ENCODE assay signal across 8 mouse cellular contexts in genomic region chr12:84773476-84773875, GRCm38 (mm10). TPM values are rescaled to one million over a fixed set of nuclear protein-coding genes. Genes with fewer than 3 reads are reported as not detected.
DNase-seq lines count a peak whose midpoint lies in the region; ATAC-seq and TF ChIP-seq lines count a peak whose summit lies in the region.

No protein-coding gene starts in this region.

- no peaks in the 10 kb centered on the region for H3K27me3 ChIP-seq in cerebellum, adult 2 months (ENCODE audit: control insufficient read depth, insufficient read depth, low read length)
- no peaks in the 10 kb centered on the region for H3K27me3 ChIP-seq in hindbrain, embryonic 16.5 days (replicated peaks; ENCODE audit: control insufficient read depth, insufficient read depth, low read length)
- H3K27me3 ChIP-seq in midbrain, embryonic 13.5 days = no peaks in the 10 kb centered on the region

- H3K4me3 ChIP-seq in cerebellum, adult 2 months (replicated peaks; ENCODE audit: insufficient read depth, low read depth, low read length) = peak overlapping the region; percentile 94
- peak overlapping the region; percentile 76 for H3K4me3 ChIP-seq in hindbrain, embryonic 16.5 days (ENCODE audit: low read length)
- peak overlapping the region; percentile 69 for H3K4me3 ChIP-seq in midbrain, embryonic 13.5 days (replicated peaks)

- no peak for TF ChIP-seq CTCF in cerebellum, adult 2 months (IDR thresholded peaks at IDR 0.05; ENCODE audit: borderline replicate concordance, insufficient read depth, low read depth, low read length)

- no peaks in the 10 kb centered on the region for H3K36me3 ChIP-seq in hindbrain, embryonic 16.5 days (ENCODE audit: control insufficient read depth, insufficient read depth, low read length)
- peaks cover 5% of the 10 kb centered on the region for H3K36me3 ChIP-seq in midbrain, embryonic 13.5 days

- H3K27ac ChIP-seq in cerebellum, adult 2 months (ENCODE audit: insufficient read depth, low read length) = peak overlapping the region; percentile 54
- H3K27ac ChIP-seq in hindbrain, embryonic 16.5 days (ENCODE audit: low read depth, low read length) = peak overlapping the region; percentile 87
- H3K27ac ChIP-seq in midbrain, embryonic 13.5 days = peak overlapping the region; percentile 35; the same call in 1 of the 2 replicates

- no peak for TF ChIP-seq POLR2A in cerebellum, adult 2 months (IDR thresholded peaks at IDR 0.05; ENCODE audit: borderline replicate concordance, insufficient read depth, low read length)

- H3K4me2 ChIP-seq in hindbrain, embryonic 16.5 days (ENCODE audit: low read length) = peak overlapping the region; percentile 82
- H3K4me2 ChIP-seq in midbrain, embryonic 13.5 days (replicated peaks) = peak overlapping the region; percentile 67

- no peaks in the 10 kb centered on the region for H3K4me1 ChIP-seq in cerebellum, adult 2 months (ENCODE audit: control insufficient read depth, insufficient read depth, low read length)
- H3K4me1 ChIP-seq in hindbrain, embryonic 16.5 days (ENCODE audit: control insufficient read depth, insufficient read depth, low read depth, low read length) = peaks cover 21% of the 10 kb centered on the region
- peaks cover 45% of the 10 kb centered on the region for H3K4me1 ChIP-seq in midbrain, embryonic 13.5 days (replicated peaks)

- 1% methylated on average over 20 of the region's 20 CpGs for WGBS in cerebellum, adult 2 months
- WGBS in hindbrain, embryonic 16.5 days = under 1% methylated on average over 20 of the region's 20 CpGs
- WGBS in midbrain, embryonic 13.5 days = 1% methylated on average over 20 of the region's 20 CpGs

- no peaks in the 10 kb centered on the region for H3K9me3 ChIP-seq in hindbrain, embryonic 16.5 days (ENCODE audit: control insufficient read depth, low read length)
- H3K9me3 ChIP-seq in midbrain, embryonic 13.5 days = no peaks in the 10 kb centered on the region

- no peak for ATAC-seq in hindbrain, embryonic 16.5 days
- no peak for ATAC-seq in midbrain, embryonic 13.5 days

- peak overlapping the region; percentile 86 for H3K9ac ChIP-seq in hindbrain, embryonic 16.5 days (ENCODE audit: low read depth, low read length)
- peak overlapping the region; percentile 85 for H3K9ac ChIP-seq in midbrain, embryonic 13.5 days (replicated peaks)

- DNase-seq in cerebellum, adult 2 months = no peak
- no peak for DNase-seq in cerebellum, adult 11 months
- DNase-seq in right cerebral cortex, adult 18-20 months = peak; percentile 20
- DNase-seq in right cerebral cortex, postnatal 14 days = no peak
- no peak for DNase-seq in natural killer cell, adult 2 months (ENCODE audit: low spot score in 2 of 2)
- DNase-seq in frontal cortex, postnatal 14 days (ENCODE audit: low spot score in 2 of 2) = no peak

RNA-seq across cellular contexts. Expression of gene Isca2, which starts 0.4 kb away (rescaled TPM):
- polyA plus RNA-seq in cerebellum, adult 2 months (2012; rRNA removed) = 110 and 111 TPM in 2 replicates
- polyA plus RNA-seq in hindbrain, embryonic 16.5 days (2015; fragmentation: Nextera tagmentation; extraction: Ambion mirVana) = 140 and 142 TPM in 2 replicates
- polyA plus RNA-seq in midbrain, embryonic 13.5 days (2015; fragmentation: Nextera tagmentation; extraction: Ambion mirVana) = 160 and 167 TPM in 2 replicates

RNA-seq across cellular contexts. Expression of gene Npc2, which starts 0.5 kb away (rescaled TPM):
- 54.3 and 56.3 TPM in 2 replicates for polyA plus RNA-seq in cerebellum, adult 2 months (2012; rRNA removed)
- polyA plus RNA-seq in hindbrain, embryonic 16.5 days (2015; fragmentation: Nextera tagmentation; extraction: Ambion mirVana) = 57.6 and 59.6 TPM in 2 replicates
- 78.8 and 87.8 TPM in 2 replicates for polyA plus RNA-seq in midbrain, embryonic 13.5 days (2015; fragmentation: Nextera tagmentation; extraction: Ambion mirVana)

Comparison
In these comparisons a context has a peak if more than half of its experiments do, and no peak if none do; other contexts are left out.
1. H3K27ac ChIP-seq: peak in every context shown above with its lines; median percentile 87 in hindbrain, embryonic 16.5 days; 54 in cerebellum, adult 2 months; 35 in midbrain, embryonic 13.5 days.